Mouse (Mus musculus) ovary, postnatal 10 days (tissue): Measurements from ENCODE around the gene Wfdc11.

Experiments
- DNase-seq: peaks from one replicate; pipeline ENCODE4 v3.0.0; 2022; ENCODE audit warnings: low spot score

Wfdc11 gene

DNA sequence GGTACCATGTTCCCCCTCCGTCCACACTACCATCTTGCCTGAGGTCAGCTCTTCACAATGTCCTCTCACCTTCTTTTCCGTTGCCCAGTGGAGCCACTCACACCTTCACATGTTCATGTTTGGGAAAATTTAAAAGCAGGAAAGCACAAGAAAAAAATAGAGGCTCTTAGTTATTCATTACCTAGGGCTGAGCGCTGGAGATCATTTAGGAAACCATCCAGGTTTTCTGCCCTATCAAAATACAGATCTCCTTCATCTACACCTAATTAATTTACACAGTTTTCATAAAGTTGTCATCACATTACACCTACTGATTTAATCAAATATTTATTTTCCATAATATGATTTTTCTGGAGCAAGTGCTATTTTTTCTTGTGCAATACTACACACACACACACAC, 35.2 kb downstream of the Wfdc11 start, which contains the start of gene Wfdc16:
Wfdc16 (minus strand) TSS at position 101 of the 400 bp plus-strand sequence.
- no peak for DNase-seq

- DNase-seq: no peak
Observed at GRCm38 (mm10) chr2:164635266-164635665, 38.6 kb downstream of the Wfdc11 start.

- DNase-seq: no peak
Observed at GRCm38 (mm10) chr2:164621775-164622174, 52.1 kb downstream of the Wfdc11 start.

DNA sequence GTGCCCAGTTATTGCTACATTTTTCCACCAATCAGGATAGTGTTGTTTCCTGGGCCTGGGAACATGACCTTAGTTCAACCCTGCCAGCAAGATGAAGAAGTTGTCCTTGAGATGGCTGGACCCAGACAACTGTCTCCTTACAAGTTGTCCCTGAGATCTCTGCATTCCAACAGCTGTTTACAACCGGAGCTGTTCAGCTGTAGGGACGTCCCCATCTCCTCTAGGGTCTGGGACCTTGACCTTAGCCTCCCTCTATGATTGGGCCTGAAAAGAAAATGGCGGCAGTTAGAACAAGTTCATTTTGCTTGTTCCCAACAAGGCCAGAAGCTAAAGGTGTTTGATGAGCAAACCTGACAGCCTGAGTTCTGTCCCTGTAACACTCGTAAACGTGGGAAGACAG, 54.8 kb downstream of the Wfdc11 start:
- no peak for DNase-seq

- no peak for DNase-seq
Observed at GRCm38 (mm10) chr2:164615386-164615785, 58.5 kb downstream of the Wfdc11 start.

- peak; percentile 23 for DNase-seq
Observed at GRCm38 (mm10) chr2:164613471-164613870, 60.4 kb downstream of the Wfdc11 start, which contains the start of the genes Wfdc6b and Wfdc8. Wfdc6b (plus strand) TSS chr2:164613522. Wfdc8 (minus strand) TSS chr2:164613626.
